Mouse (Mus musculus): Measurements from ENCODE around the gene Jhy. TPM values are rescaled to one million over a fixed set of nuclear protein-coding genes. Genes with fewer than 3 reads are reported as not detected.
A peak's percentile ranks its signal among the peaks of the same experiment; 100 is the strongest.

Gene Jhy
- polyA plus RNA-seq, 1 experiment from 2014 or later, result not detected

DNA sequence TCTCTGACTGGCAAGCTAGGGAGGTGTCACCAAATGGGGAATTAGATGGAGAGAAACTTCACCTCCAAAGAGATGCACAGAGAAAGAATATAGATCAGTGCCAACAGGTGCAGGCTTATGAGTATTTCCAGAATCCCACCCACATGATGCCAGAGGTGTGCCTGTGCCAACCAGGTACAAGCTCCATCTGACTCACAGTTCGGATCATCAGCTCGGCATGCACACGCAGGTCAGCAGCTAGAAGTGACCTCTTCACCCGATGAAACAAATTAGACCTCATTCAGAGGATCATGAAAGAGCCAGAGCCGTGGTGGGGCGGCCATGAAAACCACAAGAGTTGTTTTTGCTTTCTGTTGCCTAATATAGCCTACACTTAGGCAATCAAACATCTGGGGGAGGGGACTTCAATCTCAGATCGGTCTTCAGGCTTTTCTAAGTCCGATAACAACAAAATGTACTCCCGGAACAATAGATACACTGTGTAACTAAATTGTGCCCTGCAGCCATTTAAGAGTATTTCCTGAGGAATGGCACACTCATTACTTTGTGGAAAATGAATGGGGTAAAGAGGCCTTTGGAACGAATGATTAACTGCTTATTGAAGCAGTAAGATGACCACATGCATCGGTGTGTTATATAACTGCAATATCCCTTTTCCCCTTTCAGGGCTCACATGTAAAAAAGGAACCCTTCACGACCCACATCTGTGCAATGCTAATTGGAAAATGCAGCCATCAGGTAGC, 45.9 kb downstream of the Jhy start:
- Histone ChIP-seq H3K4me2 (no peak overlapping the region), H3K27me3 (replicated peaks) (0 out of 2 replicates have a peak, but pooled peaks cover 4% of the 10 kb centered on the region), H3K4me3 (no peak overlapping the region), H3K27ac (replicated peaks) (no peak overlapping the region), H3K9me3 (no peaks in the 10 kb centered on the region), H3K4me1 (no peaks in the 10 kb centered on the region), H3K36me3 (no peaks in the 10 kb centered on the region), H3K9ac (no peak overlapping the region)
- no peak for ATAC-seq (ENCODE audit: extremely low read depth, insufficient number of reproducible peaks, low FRiP score, low TSS enrichment)
- WGBS, result 62% methylated on average over 12 of the region's 12 CpGs

DNA sequence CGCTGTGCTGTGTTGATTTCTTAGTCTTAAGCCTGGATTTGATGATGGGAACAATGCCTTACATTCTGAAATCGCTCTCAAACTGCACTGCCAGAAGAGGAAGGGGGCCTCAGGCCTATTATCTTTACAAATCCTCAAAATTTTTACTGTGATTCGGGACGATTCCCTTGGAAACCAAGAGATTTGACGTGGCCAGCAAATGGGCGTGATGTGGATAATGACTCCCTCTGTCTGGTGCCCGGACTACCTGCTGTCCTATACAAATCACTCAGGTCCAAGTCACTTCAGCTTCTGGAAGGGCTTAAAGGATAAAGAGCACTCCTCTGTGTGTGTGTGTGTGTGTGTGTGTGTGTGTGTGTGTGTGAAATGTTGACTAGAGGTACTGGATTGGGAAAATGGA, 55.0 kb downstream of the Jhy start:
- H3K9me3 ChIP-seq, result no peaks in the 10 kb centered on the region
- 75% methylated on average over 7 of the region's 7 CpGs for WGBS
- H3K4me1 ChIP-seq, result no peaks in the 10 kb centered on the region
- H3K36me3 ChIP-seq, result no peaks in the 10 kb centered on the region
- ATAC-seq (ENCODE audit: extremely low read depth, insufficient number of reproducible peaks, low FRiP score, low TSS enrichment), result no peak
- no peak overlapping the region for H3K27ac ChIP-seq (replicated peaks)
- H3K9ac ChIP-seq, result no peak overlapping the region
- peaks cover 11% of the 10 kb centered on the region; the same call in 1 of the 2 replicates for H3K27me3 ChIP-seq (replicated peaks)
- H3K4me3 ChIP-seq, result no peak overlapping the region
- no peak overlapping the region for H3K4me2 ChIP-seq

DNA sequence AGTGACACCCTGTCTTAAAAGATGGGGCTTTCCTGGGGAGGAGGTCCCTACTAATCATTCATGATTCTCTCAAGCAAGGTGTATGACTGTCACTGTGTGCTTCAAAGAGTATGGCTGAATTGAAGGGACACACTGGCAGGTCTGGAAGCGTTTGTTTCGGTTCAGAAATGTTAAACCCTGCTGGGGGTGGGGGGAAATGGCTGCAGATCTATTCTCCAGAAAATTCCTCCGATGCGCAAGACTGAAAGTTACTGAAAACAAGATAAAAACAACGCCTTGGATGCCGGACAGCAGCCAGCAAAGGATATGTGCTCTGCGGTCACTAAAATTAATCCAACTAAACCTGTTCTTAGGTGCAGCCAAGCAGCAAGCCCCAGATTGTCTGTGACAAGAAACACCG, 55.5 kb downstream of the Jhy start:
- WGBS, result 72% methylated on average over 8 of the region's 8 CpGs
- ATAC-seq (ENCODE audit: extremely low read depth, insufficient number of reproducible peaks, low FRiP score, low TSS enrichment), result no peak

DNA sequence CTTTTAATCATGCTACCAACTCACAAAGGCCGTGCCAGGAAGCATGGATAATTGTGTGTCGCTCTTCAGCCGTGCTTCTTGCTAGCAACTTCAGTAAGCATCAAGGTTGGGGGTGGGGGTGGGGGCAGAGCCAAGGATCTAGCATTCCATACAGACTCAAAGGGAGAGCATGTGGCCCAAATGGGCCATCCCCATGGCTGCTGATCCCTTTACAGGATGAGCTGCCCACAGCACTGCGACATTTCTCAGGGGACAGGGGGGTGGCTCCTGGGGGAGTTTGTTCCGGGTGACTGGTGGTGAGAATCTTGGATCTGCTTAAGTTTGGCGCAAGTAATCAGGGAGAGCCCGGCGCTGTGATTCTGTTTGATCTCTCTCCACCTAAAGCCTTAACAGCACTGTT, 56.5 kb downstream of the Jhy start:
- WGBS, result 26% methylated on average over 8 of the region's 8 CpGs
- Histone ChIP-seq H3K9me3 (no peaks in the 10 kb centered on the region), H3K27ac (replicated peaks) (no peak overlapping the region), H3K9ac (no peak overlapping the region), H3K4me3 (no peak overlapping the region), H3K4me2 (no peak overlapping the region), H3K4me1 (no peaks in the 10 kb centered on the region), H3K27me3 (replicated peaks) (peaks cover 11% of the 10 kb centered on the region; the same call in 1 of the 2 replicates), H3K36me3 (no peaks in the 10 kb centered on the region)
- ATAC-seq (ENCODE audit: extremely low read depth, insufficient number of reproducible peaks, low FRiP score, low TSS enrichment), result no peak

More for the DNA sequence above, 55.5 kb downstream of the Jhy start:
- Histone ChIP-seq H3K4me3 (no peak overlapping the region), H3K9ac (no peak overlapping the region), H3K27me3 (replicated peaks) (peaks cover 11% of the 10 kb centered on the region; the same call in 1 of the 2 replicates), H3K36me3 (no peaks in the 10 kb centered on the region), H3K4me1 (no peaks in the 10 kb centered on the region), H3K27ac (replicated peaks) (no peak overlapping the region), H3K9me3 (no peaks in the 10 kb centered on the region), H3K4me2 (no peak overlapping the region)

DNA sequence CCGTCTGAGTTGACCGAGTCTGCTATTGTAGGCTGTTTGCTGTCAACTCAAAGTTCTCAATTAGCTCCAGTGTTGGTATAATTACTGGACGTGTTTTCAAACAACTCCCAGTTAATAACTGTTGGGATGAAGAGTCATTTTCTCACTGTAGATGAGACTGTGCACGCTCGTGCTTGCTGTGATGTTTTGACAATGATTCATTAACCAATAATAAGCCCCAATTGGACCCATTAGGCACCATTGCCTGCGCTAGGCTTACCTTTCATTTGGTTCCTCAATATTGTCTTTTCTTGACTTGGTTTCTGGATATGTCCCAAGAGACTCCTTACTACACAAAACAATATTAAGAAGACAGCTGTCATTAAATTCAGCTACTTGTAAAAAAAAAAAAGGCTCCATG, 71.5 kb downstream of the Jhy start:
- WGBS, result 82% methylated on average over 6 of the region's 6 CpGs
- H3K4me2 ChIP-seq, result no peak overlapping the region
- H3K4me1 ChIP-seq, result no peaks in the 10 kb centered on the region
- ATAC-seq (ENCODE audit: extremely low read depth, insufficient number of reproducible peaks, low FRiP score, low TSS enrichment), result no peak
- no peak overlapping the region for H3K4me3 ChIP-seq
- no peaks in the 10 kb centered on the region for H3K36me3 ChIP-seq
- no peak overlapping the region for H3K9ac ChIP-seq
- H3K27ac ChIP-seq (replicated peaks), result no peak overlapping the region
- no peaks in the 10 kb centered on the region for H3K9me3 ChIP-seq
- H3K27me3 ChIP-seq (replicated peaks), result peaks cover 71% of the 10 kb centered on the region

DNA sequence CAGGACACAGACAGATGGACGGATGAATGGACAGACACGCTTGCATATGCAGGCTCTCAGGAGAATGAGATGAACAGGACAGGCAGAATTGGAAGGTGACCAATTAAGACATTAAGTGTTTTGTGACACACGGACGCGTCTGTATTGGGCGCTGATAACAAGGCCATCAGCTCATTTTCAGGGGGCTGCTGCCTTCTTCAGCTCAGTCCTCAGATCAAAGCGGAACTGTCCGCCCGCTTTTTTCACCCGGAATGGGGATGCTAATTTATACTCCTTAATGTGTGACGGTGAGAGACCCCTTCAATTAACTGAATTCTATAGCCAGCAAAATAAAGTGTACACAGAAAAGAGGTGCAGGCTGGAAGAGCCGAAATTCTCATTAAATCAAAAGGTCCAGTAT, 74.5 kb downstream of the Jhy start:
- Histone ChIP-seq H3K4me1 (no peaks in the 10 kb centered on the region), H3K4me3 (no peak overlapping the region), H3K4me2 (no peak overlapping the region), H3K27me3 (replicated peaks) (peaks cover 79% of the 10 kb centered on the region), H3K9ac (no peak overlapping the region), H3K9me3 (no peaks in the 10 kb centered on the region), H3K27ac (replicated peaks) (no peak overlapping the region), H3K36me3 (no peaks in the 10 kb centered on the region)
- 42% methylated on average over 12 of the region's 12 CpGs for WGBS
- no peak for ATAC-seq (ENCODE audit: extremely low read depth, insufficient number of reproducible peaks, low FRiP score, low TSS enrichment)

DNA sequence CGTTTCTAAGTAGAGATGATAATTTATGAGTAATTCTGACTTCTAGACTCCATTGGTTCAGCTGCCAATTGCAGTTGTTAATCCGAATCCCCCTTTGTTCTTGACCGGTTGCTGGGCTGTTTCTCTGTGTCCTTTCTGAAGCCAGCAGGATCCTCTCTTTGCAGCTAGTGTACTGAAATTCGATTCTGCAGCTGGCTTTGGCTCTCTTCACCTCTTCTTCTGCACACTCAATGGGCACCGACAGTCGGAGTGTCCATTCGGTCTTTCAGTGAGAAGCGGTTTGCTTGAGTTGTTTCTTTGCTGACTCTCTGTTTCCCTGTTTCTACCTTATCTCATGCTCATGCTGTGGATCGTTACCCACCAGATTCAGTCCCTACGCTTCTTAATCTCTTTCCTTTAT, 78.2 kb downstream of the Jhy start:
- WGBS, result 41% methylated on average over 10 of the region's 10 CpGs
- H3K9ac ChIP-seq, result no peak overlapping the region
- no peaks in the 10 kb centered on the region for H3K36me3 ChIP-seq
- no peak for ATAC-seq (ENCODE audit: extremely low read depth, insufficient number of reproducible peaks, low FRiP score, low TSS enrichment)
- H3K4me1 ChIP-seq, result no peaks in the 10 kb centered on the region
- H3K9me3 ChIP-seq, result no peaks in the 10 kb centered on the region
- no peak overlapping the region for H3K4me3 ChIP-seq
- H3K27ac ChIP-seq (replicated peaks), result no peak overlapping the region
- peaks cover 94% of the 10 kb centered on the region for H3K27me3 ChIP-seq (replicated peaks)
- H3K4me2 ChIP-seq, result no peak overlapping the region

DNA sequence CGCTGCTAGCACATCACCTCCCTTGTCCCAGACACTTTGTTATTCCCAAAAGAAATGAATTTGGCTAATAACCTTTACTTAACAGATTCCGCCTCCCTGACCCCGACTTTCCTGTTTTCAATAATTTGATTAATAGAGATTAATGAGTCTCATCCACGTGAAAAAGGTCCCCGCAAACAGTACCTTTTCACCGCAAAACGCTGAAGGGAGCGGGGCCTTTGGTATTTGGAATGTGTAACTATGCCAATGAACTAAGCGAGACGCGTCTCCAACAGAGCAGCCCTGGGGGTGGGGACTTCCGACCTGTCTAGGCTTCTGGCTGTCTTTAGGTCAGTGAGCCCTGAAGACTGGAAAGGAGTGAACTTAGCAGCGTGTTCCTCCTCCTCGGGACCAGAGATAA, 84.9 kb downstream of the Jhy start:
- ATAC-seq (ENCODE audit: extremely low read depth, insufficient number of reproducible peaks, low FRiP score, low TSS enrichment), result no peak
- H3K27me3 ChIP-seq (replicated peaks), result peaks cover 96% of the 10 kb centered on the region
- no peak overlapping the region for H3K27ac ChIP-seq (replicated peaks)
- no peak overlapping the region for H3K4me3 ChIP-seq
- H3K9me3 ChIP-seq, result no peaks in the 10 kb centered on the region
- H3K4me2 ChIP-seq, result no peak overlapping the region
- no peaks in the 10 kb centered on the region for H3K36me3 ChIP-seq
- H3K4me1 ChIP-seq, result peaks cover 18% of the 10 kb centered on the region
- WGBS, result 1% methylated on average over 14 of the region's 14 CpGs
- no peak overlapping the region for H3K9ac ChIP-seq

DNA sequence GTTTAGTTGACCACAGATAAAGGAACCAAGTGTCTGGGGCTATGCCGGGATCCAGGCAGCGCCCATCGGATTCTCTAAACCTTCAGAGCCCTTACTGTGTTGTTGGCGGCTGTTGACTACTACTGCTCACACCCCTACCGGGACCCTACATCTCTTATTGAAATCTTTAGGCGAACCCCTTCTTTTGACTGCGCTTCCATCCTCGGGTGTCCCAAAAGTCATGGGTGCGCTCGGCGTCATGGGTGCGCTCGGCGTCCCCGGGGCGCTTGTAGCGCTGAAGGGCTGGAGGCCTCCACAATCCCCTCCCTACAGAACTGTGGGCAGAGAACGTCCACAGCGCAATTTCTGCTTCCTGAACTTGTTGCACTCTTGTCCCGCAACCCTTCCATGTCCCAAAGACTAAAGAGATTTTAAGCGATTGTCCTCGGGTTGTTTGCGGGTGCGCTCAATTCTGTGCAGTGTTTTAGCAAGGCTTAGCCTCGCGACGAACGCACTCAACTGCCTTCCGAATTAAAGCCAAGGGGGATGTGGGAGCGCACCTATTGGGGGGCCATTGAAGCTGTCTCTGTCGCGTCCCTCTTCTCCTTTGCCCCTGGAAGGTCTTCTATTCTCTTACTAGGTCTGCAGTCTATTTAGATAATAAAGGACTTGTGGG, 85.5 kb downstream of the Jhy start:
- Histone ChIP-seq H3K4me1 (peaks cover 21% of the 10 kb centered on the region), H3K27me3 (replicated peaks) (peaks cover 100% of the 10 kb centered on the region), H3K27ac (replicated peaks) (no peak overlapping the region), H3K4me3 (peak overlapping the region; percentile 43), H3K9ac (no peak overlapping the region), H3K36me3 (no peaks in the 10 kb centered on the region), H3K4me2 (peak overlapping the region; percentile 60; the same call in 1 of the 2 replicates), H3K9me3 (no peaks in the 10 kb centered on the region)
- ATAC-seq (ENCODE audit: extremely low read depth, insufficient number of reproducible peaks, low FRiP score, low TSS enrichment), result no peak
- WGBS, result under 1% methylated on average over 32 of the region's 32 CpGs

DNA sequence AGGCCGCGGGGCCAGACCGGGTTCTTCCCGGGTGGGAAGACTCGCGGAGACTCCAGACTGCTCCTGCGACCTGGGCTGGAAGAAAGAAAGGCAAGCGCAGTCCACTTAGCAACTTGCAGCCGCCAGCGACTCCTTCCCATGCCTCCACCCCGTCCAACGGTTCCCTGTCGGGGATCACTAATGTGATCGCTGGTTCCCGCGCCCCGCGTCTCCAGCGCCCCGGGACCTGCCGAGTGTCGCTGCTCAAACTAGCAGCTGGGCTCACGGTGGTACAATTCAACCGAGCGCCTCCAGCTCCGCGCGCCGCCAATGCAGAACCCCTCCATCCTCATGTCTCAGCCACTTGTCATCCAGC, 86.1 kb downstream of the Jhy start:
- H3K9me3 ChIP-seq, result no peaks in the 10 kb centered on the region
- WGBS, result 1% methylated on average over 27 of the region's 29 CpGs
- H3K4me1 ChIP-seq, result peaks cover 21% of the 10 kb centered on the region
- H3K9ac ChIP-seq, result no peak overlapping the region
- no peak overlapping the region for H3K27ac ChIP-seq (replicated peaks)
- no peaks in the 10 kb centered on the region for H3K36me3 ChIP-seq
- H3K27me3 ChIP-seq (replicated peaks), result peaks cover 100% of the 10 kb centered on the region
- H3K4me2 ChIP-seq, result peak overlapping the region; percentile 60
- ATAC-seq (ENCODE audit: extremely low read depth, insufficient number of reproducible peaks, low FRiP score, low TSS enrichment), result no peak
- H3K4me3 ChIP-seq, result peak overlapping the region; percentile 43

DNA sequence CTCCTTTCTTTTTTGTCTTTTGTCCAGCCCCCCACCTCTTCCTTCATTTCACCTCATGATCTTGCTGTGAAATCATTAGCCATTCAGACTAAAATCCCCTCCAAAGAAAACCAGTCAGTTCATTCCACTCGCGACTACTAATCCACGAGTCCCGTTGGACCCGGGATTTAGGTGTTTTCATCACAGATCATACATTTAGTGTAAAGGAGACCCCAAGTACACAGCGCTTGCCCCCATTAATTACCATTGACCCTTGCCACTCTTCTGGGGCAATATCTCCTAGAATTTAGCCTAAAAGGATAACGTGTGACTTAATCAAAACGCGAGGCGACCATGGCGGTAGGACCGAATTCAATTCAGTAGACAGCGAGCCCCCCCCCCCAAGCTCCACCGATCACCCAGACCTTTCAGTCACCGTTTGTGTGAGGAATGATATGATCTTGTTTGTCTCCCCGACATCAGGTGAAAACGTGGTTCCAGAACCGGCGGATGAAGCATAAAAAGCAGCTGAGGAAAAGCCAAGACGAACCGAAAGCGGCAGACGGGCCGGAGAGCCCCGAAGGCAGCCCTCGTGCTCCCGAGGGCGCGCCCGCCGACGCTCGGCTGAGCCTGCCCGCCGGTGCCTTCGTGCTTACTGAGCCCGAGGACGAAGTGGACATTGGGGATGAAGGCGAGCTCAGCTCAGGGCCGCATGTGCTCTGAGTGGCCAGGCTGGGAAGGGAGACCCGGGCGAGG, 86.6 kb downstream of the Jhy start:
- H3K27ac ChIP-seq (replicated peaks), result no peak overlapping the region
- H3K4me1 ChIP-seq, result peaks cover 21% of the 10 kb centered on the region
- WGBS, result 1% methylated on average over 42 of the region's 42 CpGs
- H3K4me2 ChIP-seq, result peak overlapping the region; percentile 60
- H3K4me3 ChIP-seq, result peak overlapping the region; percentile 43
- no peaks in the 10 kb centered on the region for H3K9me3 ChIP-seq
- no peak overlapping the region for H3K9ac ChIP-seq
- no peak for ATAC-seq (ENCODE audit: extremely low read depth, insufficient number of reproducible peaks, low FRiP score, low TSS enrichment)
- no peaks in the 10 kb centered on the region for H3K36me3 ChIP-seq
- peaks cover 100% of the 10 kb centered on the region for H3K27me3 ChIP-seq (replicated peaks)
